Mouse (Mus musculus) heart, embryonic 14.5 days (tissue): ENCODE results near the gene Anapc11. TPM values are rescaled to one million over a fixed set of nuclear protein-coding genes. Genes with fewer than 3 reads are reported as not detected.
A peak's percentile ranks its signal among the peaks of the same experiment; 100 is the strongest.

Source experiments
- ATAC-seq: fragments of 200-750 bp; cut with Nextera tagmentation; 2 replicates; pipeline ENCODE4 v1.8.0; 2017; ENCODE audit warnings: low read depth, moderate TSS enrichment; ENCODE audit not compliant: insufficient number of reproducible peaks, insufficient read depth, low FRiP score
- H3K27ac ChIP-seq, 2 experiments: fragments of 200-500 bp in 1 of 2; fragments of 300-500 bp in 1 of 2; sonication (generic) in 1 of 2; replicated peaks in 1 of 2; 2 replicates each; pipeline ENCODE4 v1.5.1; 2012 to 2014; ENCODE audit warnings: low read depth in 2 of 2, low read length in 2 of 2, control low read depth in 1 of 2, mild to moderate bottlenecking in 1 of 2, mixed read lengths in 1 of 2; ENCODE audit not compliant: control insufficient read depth in 1 of 2, insufficient read depth in 1 of 2
- H3K27me3 ChIP-seq: fragments of 300-500 bp; sonication (generic); 2 replicates; pipeline ENCODE4 v1.6.1; 2014; ENCODE audit warnings: mild to moderate bottlenecking, low read length, control low read depth; ENCODE audit not compliant: control insufficient read depth, insufficient read depth
- H3K36me3 ChIP-seq: fragments of 300-500 bp; sonication (generic); 2 replicates; pipeline ENCODE4 v1.6.1; 2014; ENCODE audit warnings: mild to moderate bottlenecking, control low read depth, low read length, mixed read lengths; ENCODE audit not compliant: control insufficient read depth, insufficient read depth
- H3K4me1 ChIP-seq, 2 experiments: fragments of 200-500 bp in 1 of 2; fragments of 300-500 bp in 1 of 2; sonication (generic) in 1 of 2; 2 replicates each; pipeline ENCODE4 v1.6.1; 2012 to 2014; ENCODE audit warnings: low read length in 2 of 2, control low read depth in 1 of 2, mixed read lengths in 1 of 2; ENCODE audit not compliant: control insufficient read depth in 2 of 2, insufficient read depth in 2 of 2
- H3K4me2 ChIP-seq: fragments of 300-500 bp; sonication (generic); 2 replicates; pipeline ENCODE4 v1.6.1; 2014; ENCODE audit warnings: mild to moderate bottlenecking, low read length
- H3K4me3 ChIP-seq, 2 experiments: fragments of 200-500 bp in 1 of 2; fragments of 300-500 bp in 1 of 2; sonication (generic) in 1 of 2; 2 replicates each; pipeline ENCODE4 v1.5.1; 2012 to 2014; ENCODE audit warnings: low read length in 2 of 2, mild to moderate bottlenecking in 2 of 2, control low read depth in 1 of 2, low read depth in 1 of 2, moderate library complexity in 1 of 2; ENCODE audit not compliant: control insufficient read depth in 1 of 2, insufficient read depth in 1 of 2
- H3K9ac ChIP-seq: fragments of 300-500 bp; sonication (generic); 2 replicates; pipeline ENCODE4 v1.6.1; 2014; ENCODE audit warnings: mild to moderate bottlenecking, low read length
- H3K9me3 ChIP-seq: fragments of 300-500 bp; sonication (generic); 2 replicates; pipeline ENCODE4 v1.6.1; 2016; ENCODE audit warnings: low read length, control low read depth; ENCODE audit not compliant: control insufficient read depth
- WGBS: fragments of 180-500 bp; shearing (Covaris S2); extraction: QIAGEN DNeasy Blood & Tissue Kit; methylation state at CpG from one replicate; pipeline ENCODE4 v1.1.7; 2014; 5-methylcytosine and 5-hydroxymethylcytosine counted together
- polyA plus RNA-seq: library from polyadenylated mRNA; unstranded; fragments of >200 nt; fragmentation: Nextera tagmentation; extraction: Ambion mirVana; gene quantifications from 2 replicates; pipeline ENCODE4 v1.2.1, GENCODE M21; 2014

Gene Anapc11
- polyA plus RNA-seq, 1 experiment from 2014 or later, result 251 TPM

- H3K4me1 ChIP-seq, result peaks cover 26 to 36% of the 10 kb centered on the region in 2 experiments
- peak overlapping the region; percentile 76 for H3K4me2 ChIP-seq
- H3K36me3 ChIP-seq, result peaks cover 21% of the 10 kb centered on the region
- 41% methylated on average over 5 of the region's 5 CpGs for WGBS
- no peaks in the 10 kb centered on the region for H3K27me3 ChIP-seq
- 0 out of 4 replicates have a peak overlapping the region, but pooled peaks of 1 of the 2 experiments have one; percentile 2 for H3K4me3 ChIP-seq
- ATAC-seq, result no peak
- H3K27ac ChIP-seq, result peak overlapping the region; percentile 9 to 63; a peak in 3 of 4 replicates
- peak overlapping the region; percentile 66 for H3K9ac ChIP-seq
- no peaks in the 10 kb centered on the region for H3K9me3 ChIP-seq
Observed at GRCm38 (mm10) chr11:120630401-120630871, 32.2 kb downstream of the Anapc11 start.

GRCm38 (mm10) chr11:120630881-120631725, 32.9 kb downstream of the Anapc11 start:
- H3K4me1 ChIP-seq, result peaks cover 25 to 31% of the 10 kb centered on the region in 2 experiments
- H3K9ac ChIP-seq, result peak overlapping the region; percentile 94
- peak overlapping the region in 1 of 2 experiments; percentile 86; a peak in 3 of 4 replicates for H3K27ac ChIP-seq
- peak overlapping the region in 1 of 2 experiments; percentile 87; a peak in 1 of 4 replicates for H3K4me3 ChIP-seq
- H3K36me3 ChIP-seq, result peaks cover 21% of the 10 kb centered on the region
- no peak for ATAC-seq
- no peaks in the 10 kb centered on the region for H3K27me3 ChIP-seq
- peak overlapping the region; percentile 76 for H3K4me2 ChIP-seq
- 31% methylated on average over 7 of the region's 7 CpGs for WGBS
- H3K9me3 ChIP-seq, result no peaks in the 10 kb centered on the region

GRCm38 (mm10) chr11:120631726-120632448, 33.7 kb downstream of the Anapc11 start:
- peak overlapping the region; percentile 76 for H3K4me2 ChIP-seq
- H3K9me3 ChIP-seq, result no peaks in the 10 kb centered on the region
- H3K27ac ChIP-seq, result peak overlapping the region; percentile 17 to 86; a peak in 3 of 4 replicates
- peaks cover 21% of the 10 kb centered on the region for H3K36me3 ChIP-seq
- H3K4me3 ChIP-seq, result peak overlapping the region; percentile 87 to 92
- 69% methylated on average over 4 of the region's 4 CpGs for WGBS
- H3K9ac ChIP-seq, result peak overlapping the region; percentile 94
- peaks cover 25 to 31% of the 10 kb centered on the region in 2 experiments for H3K4me1 ChIP-seq
- H3K27me3 ChIP-seq, result no peaks in the 10 kb centered on the region
- ATAC-seq, result no peak

GRCm38 (mm10) chr11:120632559-120633519, 34.6 kb downstream of the Anapc11 start:
- H3K27me3 ChIP-seq, result no peaks in the 10 kb centered on the region
- peak overlapping the region; percentile 75 to 86 for H3K27ac ChIP-seq
- ATAC-seq, result peak; percentile 71
- peak overlapping the region; percentile 94 for H3K9ac ChIP-seq
- H3K36me3 ChIP-seq, result peaks cover 11% of the 10 kb centered on the region
- H3K4me1 ChIP-seq, result peaks cover 25 to 31% of the 10 kb centered on the region in 2 experiments
- under 1% methylated on average over 76 of the region's 116 CpGs for WGBS
- H3K9me3 ChIP-seq, result no peaks in the 10 kb centered on the region
- H3K4me2 ChIP-seq, result peak overlapping the region; percentile 76
- peak overlapping the region; percentile 87 to 92 for H3K4me3 ChIP-seq

- no peaks in the 10 kb centered on the region for H3K27me3 ChIP-seq
Observed at GRCm38 (mm10) chr11:120633520-120634343, 35.5 kb downstream of the Anapc11 start, which contains the start of gene Mafg. Gene Mafg, minus strand, starts transcription at chr11:120633600.

GRCm38 (mm10) chr11:120634810-120635209, 36.6 kb downstream of the Anapc11 start:
- Histone ChIP-seq H3K27ac (no peak overlapping the region), H3K4me3 (no peak overlapping the region), H3K4me2 (no peak overlapping the region), H3K9me3 (no peaks in the 10 kb centered on the region), H3K4me1 (peaks cover 20 to 26% of the 10 kb centered on the region in 2 experiments), H3K9ac (no peak overlapping the region), H3K27me3 (no peaks in the 10 kb centered on the region), H3K36me3 (no peaks in the 10 kb centered on the region)
- 82% methylated on average over 5 of the region's 5 CpGs for WGBS
- ATAC-seq, result no peak

More at GRCm38 (mm10) chr11:120633520-120634343, 35.5 kb downstream of the Anapc11 start, which contains the start of gene Mafg:
- peak; percentile 83 for ATAC-seq
- Histone ChIP-seq H3K4me1 (peaks cover 25 to 31% of the 10 kb centered on the region in 2 experiments), H3K9ac (peak within 1 kb of the TSS; percentile 94), H3K36me3 (peaks cover 8% of the 10 kb centered on the region), H3K9me3 (no peaks in the 10 kb centered on the region), H3K4me3 (peak within 1 kb of the TSS; percentile 87 to 92), H3K4me2 (peak within 1 kb of the TSS; percentile 76), H3K27ac (peak within 1 kb of the TSS; percentile 75 to 86)
- 9% methylated on average over 58 of the region's 58 CpGs for WGBS
